Mouse (Mus musculus) splenic B cell, adult 2 months (primary cell): ENCODE results near the gene Cuedc1.

Experiments
- DNase-seq: peaks from one replicate; pipeline ENCODE4 v3.0.0-alpha.2; 2011; ENCODE audit warnings: low read depth, low spot score
- H3K27me3 ChIP-seq: 2 replicates; pipeline ENCODE4 v1.6.1; 2012; ENCODE audit warnings: mild to moderate bottlenecking, low read length, moderate library complexity, mixed read lengths; ENCODE audit not compliant: control insufficient read depth, poor library complexity, insufficient read depth, severe bottlenecking
- H3K36me3 ChIP-seq: 2 replicates; pipeline ENCODE4 v1.6.1; 2012; ENCODE audit warnings: mild to moderate bottlenecking, low read length, moderate library complexity, mixed read lengths; ENCODE audit not compliant: control insufficient read depth, poor library complexity, insufficient read depth, severe bottlenecking

The Cuedc1 gene

GRCm38 (mm10) chr11:88159389-88159788, 61.5 kb downstream of the Cuedc1 start:
- no peak for DNase-seq
- no peaks in the 10 kb centered on the region for H3K27me3 ChIP-seq
- H3K36me3 ChIP-seq: no peaks in the 10 kb centered on the region

- no peak for DNase-seq
- no peaks in the 10 kb centered on the region for H3K27me3 ChIP-seq
- H3K36me3 ChIP-seq: no peaks in the 10 kb centered on the region
These were observed 62.5 kb downstream of the Cuedc1 start for GRCm38 (mm10) chr11:88160316-88160715.

GRCm38 (mm10) chr11:88161051-88161581, 63.3 kb downstream of the Cuedc1 start:
- DNase-seq: peak; percentile 38
- Histone ChIP-seq H3K36me3 (no peaks in the 10 kb centered on the region), H3K27me3 (no peaks in the 10 kb centered on the region)

GRCm38 (mm10) chr11:88161651-88162362, 63.9 kb downstream of the Cuedc1 start:
- peak; percentile 77 for DNase-seq

GRCm38 (mm10) chr11:88162740-88163139, 64.9 kb downstream of the Cuedc1 start:
- DNase-seq: no peak
- H3K36me3 ChIP-seq: no peaks in the 10 kb centered on the region
- H3K27me3 ChIP-seq: no peaks in the 10 kb centered on the region

More at GRCm38 (mm10) chr11:88161651-88162362, 63.9 kb downstream of the Cuedc1 start:
- no peaks in the 10 kb centered on the region for H3K27me3 ChIP-seq
- H3K36me3 ChIP-seq: no peaks in the 10 kb centered on the region

GRCm38 (mm10) chr11:88164213-88164723, 66.4 kb downstream of the Cuedc1 start:
- DNase-seq: no peak
- H3K36me3 ChIP-seq: no peaks in the 10 kb centered on the region
- no peaks in the 10 kb centered on the region for H3K27me3 ChIP-seq

- Histone ChIP-seq H3K36me3 (no peaks in the 10 kb centered on the region), H3K27me3 (no peaks in the 10 kb centered on the region)
- DNase-seq: peak; percentile 36
These were observed 67.0 kb downstream of the Cuedc1 start for GRCm38 (mm10) chr11:88164801-88165377.

GRCm38 (mm10) chr11:88165683-88166364, 68.0 kb downstream of the Cuedc1 start:
- Histone ChIP-seq H3K36me3 (no peaks in the 10 kb centered on the region), H3K27me3 (no peaks in the 10 kb centered on the region)
- no peak for DNase-seq

GRCm38 (mm10) chr11:88166471-88166870, 68.6 kb downstream of the Cuedc1 start:
- H3K36me3 ChIP-seq: no peaks in the 10 kb centered on the region
- no peak for DNase-seq
- H3K27me3 ChIP-seq: no peaks in the 10 kb centered on the region

GRCm38 (mm10) chr11:88168611-88169010, 70.8 kb downstream of the Cuedc1 start:
- Histone ChIP-seq H3K36me3 (no peaks in the 10 kb centered on the region), H3K27me3 (no peaks in the 10 kb centered on the region)
- no peak for DNase-seq

- no peak for DNase-seq
- Histone ChIP-seq H3K27me3 (no peaks in the 10 kb centered on the region), H3K36me3 (no peaks in the 10 kb centered on the region)
These were observed 71.7 kb downstream of the Cuedc1 start for GRCm38 (mm10) chr11:88169531-88170040.

- DNase-seq: no peak
- no peaks in the 10 kb centered on the region for H3K27me3 ChIP-seq
- H3K36me3 ChIP-seq: no peaks in the 10 kb centered on the region
These were observed 72.7 kb downstream of the Cuedc1 start for GRCm38 (mm10) chr11:88170606-88171005.

GRCm38 (mm10) chr11:88171876-88172442, 74.1 kb downstream of the Cuedc1 start:
- no peak for DNase-seq
- Histone ChIP-seq H3K36me3 (no peaks in the 10 kb centered on the region), H3K27me3 (no peaks in the 10 kb centered on the region)

- Histone ChIP-seq H3K27me3 (no peaks in the 10 kb centered on the region), H3K36me3 (no peaks in the 10 kb centered on the region)
- no peak for DNase-seq
These were observed 74.9 kb downstream of the Cuedc1 start for GRCm38 (mm10) chr11:88172601-88173325.
